Comparison of ENCODE assay signal across 21 mouse cellular contexts in genomic region chr10:60299636-60300035, GRCm38 (mm10). TPM values are rescaled to one million over a fixed set of nuclear protein-coding genes. Genes with fewer than 3 reads are reported as not detected.
DNase-seq lines count a peak whose midpoint lies in the region; ATAC-seq lines count a peak whose summit lies in the region.
"Had no signal": no experiment of that assay in that cellular context is flagged by ENCODE, and none has a peak within 500 bp of the region (broad histone marks: within the 10 kb centered on the region; RNA-seq: fewer than 3 reads in every experiment).

No protein-coding gene starts in this region.

- ATAC-seq in cerebellum, adult (ENCODE audit: insufficient number of reproducible peaks, low FRiP score, low TSS enrichment) = no peak
- ATAC-seq: forebrain, embryonic 13.5 days; forebrain, embryonic 16.5 days; hindbrain, embryonic 16.5 days; intestine, embryonic 15.5 days; Patski had no signal

- DNase-seq in cerebellum, adult 11-12 months = peak; percentile 6
- peak; percentile 42 for DNase-seq in testis, postnatal 10 days (ENCODE audit: low spot score)
- no peak for DNase-seq in testis, postnatal 14 days (ENCODE audit: low spot score)
- peak; percentile 82 for DNase-seq in R1 (ENCODE audit: low read depth, low spot score)
- no peak for DNase-seq in heart, adult 9 months (ENCODE audit: low spot score in 2 of 2)
- DNase-seq in thymus, postnatal 10 days (ENCODE audit: low spot score in 2 of 2) = no peak
- no peak for DNase-seq in heart, postnatal 4 days
- DNase-seq: adrenal gland, postnatal 10 days; adrenal gland, postnatal 36 days; cerebellum, adult 18-20 months; cerebellum, adult 9-10 months; cerebellum, postnatal 14 days; gastrocnemius, postnatal 10 days; gastrocnemius, postnatal 36 days; heart, adult 2 months had no signal

RNA-seq across cellular contexts. Expression of gene Psap, which starts 22.2 kb away (rescaled TPM):
- total RNA-seq in heart, postnatal 4 days (2021) = 100 to 1,000 TPM; 554 to 566 TPM

RNA-seq across cellular contexts. Expression of gene Vsir, which starts 47.0 kb away (rescaled TPM):
- total RNA-seq in heart, postnatal 4 days (2021) = 10 to 100 TPM; 11.1 to 15.0 TPM

Comparison
In these comparisons a context has a peak if more than half of its experiments do, and no peak if none do; other contexts are left out.
1. DNase-seq: peak in cerebellum, adult 11-12 months (single experiment), testis, postnatal 10 days (single experiment) and R1 (single experiment); none in testis, postnatal 14 days (single experiment), heart, adult 9 months (0 of 2), thymus, postnatal 10 days (0 of 2) and heart, postnatal 4 days (single experiment).